Mouse (Mus musculus): ENCODE results near the gene Fam171a1. TPM values are rescaled to one million over a fixed set of nuclear protein-coding genes. Genes with fewer than 3 reads are reported as not detected.

Gene Fam171a1
- polyA plus RNA-seq, 1 experiment from 2014 or later, result 2.7 TPM

- Histone ChIP-seq H3K4me2 (no peak overlapping the region), H3K27me3 (no peaks in the 10 kb centered on the region), H3K4me1 (replicated peaks) (no peaks in the 10 kb centered on the region), H3K9ac (no peak overlapping the region), H3K9me3 (replicated peaks) (no peaks in the 10 kb centered on the region), H3K4me3 (replicated peaks) (no peak overlapping the region), H3K27ac (no peak overlapping the region), H3K36me3 (no peaks in the 10 kb centered on the region)
- ATAC-seq (ENCODE audit: low read depth), result no peak
- DNase-seq, result no peak
- WGBS (ENCODE audit: insufficient replicate concordance), result 58% methylated on average over 2 of the region's 2 CpGs
Observed at GRCm38 (mm10) chr2:3139065-3139464, 25.0 kb downstream of the Fam171a1 start.

GRCm38 (mm10) chr2:3139578-3139977 is 25.6 kb downstream of the Fam171a1 start:
- no peak overlapping the region for H3K9ac ChIP-seq
- no peak overlapping the region for H3K4me3 ChIP-seq (replicated peaks)
- H3K36me3 ChIP-seq, result no peaks in the 10 kb centered on the region
- H3K4me2 ChIP-seq, result no peak overlapping the region
- no peak overlapping the region for H3K27ac ChIP-seq
- no peaks in the 10 kb centered on the region for H3K9me3 ChIP-seq (replicated peaks)
- ATAC-seq (ENCODE audit: low read depth) (no peak), DNase-seq (no peak)
- 57% methylated on average over 3 of the region's 3 CpGs for WGBS (ENCODE audit: insufficient replicate concordance)
- no peaks in the 10 kb centered on the region for H3K27me3 ChIP-seq
- no peaks in the 10 kb centered on the region for H3K4me1 ChIP-seq (replicated peaks)

GRCm38 (mm10) chr2:3140585-3140984 is 26.6 kb downstream of the Fam171a1 start:
- H3K4me3 ChIP-seq (replicated peaks), result no peak overlapping the region
- ATAC-seq (ENCODE audit: low read depth) (no peak), DNase-seq (no peak)
- H3K4me2 ChIP-seq, result no peak overlapping the region
- no peak overlapping the region for H3K9ac ChIP-seq
- no peak overlapping the region for H3K27ac ChIP-seq
- WGBS (ENCODE audit: insufficient replicate concordance), result 39% methylated on average over 5 of the region's 5 CpGs
- H3K9me3 ChIP-seq (replicated peaks), result no peaks in the 10 kb centered on the region
- H3K27me3 ChIP-seq, result no peaks in the 10 kb centered on the region
- H3K36me3 ChIP-seq, result no peaks in the 10 kb centered on the region
- H3K4me1 ChIP-seq (replicated peaks), result no peaks in the 10 kb centered on the region

- WGBS (ENCODE audit: insufficient replicate concordance), result 71% methylated on average over 4 of the region's 4 CpGs
- ATAC-seq (ENCODE audit: low read depth), result 0 out of 2 replicates have a peak, but pooled peaks have one; percentile 22
- Histone ChIP-seq H3K9me3 (replicated peaks) (no peaks in the 10 kb centered on the region), H3K4me1 (replicated peaks) (no peaks in the 10 kb centered on the region), H3K27me3 (no peaks in the 10 kb centered on the region), H3K9ac (no peak overlapping the region), H3K4me3 (replicated peaks) (no peak overlapping the region), H3K4me2 (no peak overlapping the region), H3K27ac (no peak overlapping the region), H3K36me3 (no peaks in the 10 kb centered on the region)
- DNase-seq, result no peak
Observed at GRCm38 (mm10) chr2:3141804-3142203, 27.8 kb downstream of the Fam171a1 start.

- 70% methylated on average over 5 of the region's 5 CpGs for WGBS (ENCODE audit: insufficient replicate concordance)
Observed at GRCm38 (mm10) chr2:3144291-3144690, 30.3 kb downstream of the Fam171a1 start.

GRCm38 (mm10) chr2:3147550-3148157 is 33.6 kb downstream of the Fam171a1 start:
- no peak overlapping the region for H3K4me3 ChIP-seq (replicated peaks)
- H3K27me3 ChIP-seq, result no peaks in the 10 kb centered on the region
- H3K36me3 ChIP-seq, result no peaks in the 10 kb centered on the region
- no peak for DNase-seq
- no peak for ATAC-seq (ENCODE audit: low read depth)
- no peaks in the 10 kb centered on the region for H3K9me3 ChIP-seq (replicated peaks)
- H3K27ac ChIP-seq, result no peak overlapping the region
- no peaks in the 10 kb centered on the region for H3K4me1 ChIP-seq (replicated peaks)
- H3K9ac ChIP-seq, result no peak overlapping the region
- WGBS (ENCODE audit: insufficient replicate concordance), result 45% methylated on average over 6 of the region's 6 CpGs
- no peak overlapping the region for H3K4me2 ChIP-seq

More at GRCm38 (mm10) chr2:3144291-3144690, 30.3 kb downstream of the Fam171a1 start:
- Histone ChIP-seq H3K36me3 (no peaks in the 10 kb centered on the region), H3K27me3 (no peaks in the 10 kb centered on the region), H3K9ac (no peak overlapping the region), H3K27ac (no peak overlapping the region), H3K4me3 (replicated peaks) (no peak overlapping the region), H3K9me3 (replicated peaks) (no peaks in the 10 kb centered on the region), H3K4me1 (replicated peaks) (no peaks in the 10 kb centered on the region), H3K4me2 (no peak overlapping the region)
- no peak for ATAC-seq (ENCODE audit: low read depth)
- DNase-seq, result no peak

GRCm38 (mm10) chr2:3148731-3149130 is 34.7 kb downstream of the Fam171a1 start:
- Histone ChIP-seq H3K4me1 (replicated peaks) (no peaks in the 10 kb centered on the region), H3K36me3 (no peaks in the 10 kb centered on the region), H3K4me3 (replicated peaks) (no peak overlapping the region), H3K4me2 (no peak overlapping the region), H3K27me3 (no peaks in the 10 kb centered on the region), H3K9me3 (replicated peaks) (no peaks in the 10 kb centered on the region), H3K9ac (no peak overlapping the region), H3K27ac (no peak overlapping the region)
- ATAC-seq (ENCODE audit: low read depth) (no peak), DNase-seq (no peak)
- WGBS (ENCODE audit: insufficient replicate concordance), result 67% methylated on average over 8 of the region's 8 CpGs

- no peaks in the 10 kb centered on the region for H3K4me1 ChIP-seq (replicated peaks)
- H3K36me3 ChIP-seq, result no peaks in the 10 kb centered on the region
Observed at GRCm38 (mm10) chr2:3150324-3150723, 36.3 kb downstream of the Fam171a1 start.

GRCm38 (mm10) chr2:3151336-3151735 is 37.3 kb downstream of the Fam171a1 start:
- Histone ChIP-seq H3K27me3 (no peaks in the 10 kb centered on the region), H3K4me2 (no peak overlapping the region), H3K9ac (no peak overlapping the region), H3K9me3 (replicated peaks) (no peaks in the 10 kb centered on the region), H3K4me1 (replicated peaks) (no peaks in the 10 kb centered on the region), H3K4me3 (replicated peaks) (no peak overlapping the region), H3K36me3 (no peaks in the 10 kb centered on the region), H3K27ac (no peak overlapping the region)
- no peak for DNase-seq
- ATAC-seq (ENCODE audit: low read depth), result no peak
- WGBS (ENCODE audit: insufficient replicate concordance), result 67% methylated on average over 3 of the region's 3 CpGs

More at GRCm38 (mm10) chr2:3150324-3150723, 36.3 kb downstream of the Fam171a1 start:
- DNase-seq, result no peak
- Histone ChIP-seq H3K9ac (no peak overlapping the region), H3K9me3 (replicated peaks) (no peaks in the 10 kb centered on the region), H3K4me2 (no peak overlapping the region), H3K27me3 (no peaks in the 10 kb centered on the region), H3K4me3 (replicated peaks) (no peak overlapping the region), H3K27ac (no peak overlapping the region)
- no peak for ATAC-seq (ENCODE audit: low read depth)
- 70% methylated on average over 5 of the region's 5 CpGs for WGBS (ENCODE audit: insufficient replicate concordance)

GRCm38 (mm10) chr2:3154091-3154665 is 40.2 kb downstream of the Fam171a1 start:
- Histone ChIP-seq H3K9ac (no peak overlapping the region), H3K4me3 (replicated peaks) (no peak overlapping the region), H3K36me3 (no peaks in the 10 kb centered on the region), H3K27me3 (no peaks in the 10 kb centered on the region), H3K9me3 (replicated peaks) (no peaks in the 10 kb centered on the region), H3K4me2 (no peak overlapping the region), H3K27ac (no peak overlapping the region), H3K4me1 (replicated peaks) (0 out of 2 replicates have a peak, but pooled peaks cover 5% of the 10 kb centered on the region)
- 65% methylated on average over 1 of the region's 1 CpGs for WGBS (ENCODE audit: insufficient replicate concordance)
- no peak for ATAC-seq (ENCODE audit: low read depth)
- no peak for DNase-seq

- no peak overlapping the region for H3K9ac ChIP-seq
- ATAC-seq (ENCODE audit: low read depth) (no peak), DNase-seq (no peak)
- H3K27ac ChIP-seq, result no peak overlapping the region
- 57% methylated on average over 2 of the region's 2 CpGs for WGBS (ENCODE audit: insufficient replicate concordance)
- H3K27me3 ChIP-seq, result no peaks in the 10 kb centered on the region
- H3K36me3 ChIP-seq, result no peaks in the 10 kb centered on the region
- 0 out of 2 replicates have a peak, but pooled peaks cover 5% of the 10 kb centered on the region for H3K4me1 ChIP-seq (replicated peaks)
- H3K4me3 ChIP-seq (replicated peaks), result no peak overlapping the region
- H3K4me2 ChIP-seq, result no peak overlapping the region
- H3K9me3 ChIP-seq (replicated peaks), result no peaks in the 10 kb centered on the region
Observed at GRCm38 (mm10) chr2:3154986-3155385, 41.0 kb downstream of the Fam171a1 start.

- Histone ChIP-seq H3K27me3 (no peaks in the 10 kb centered on the region), H3K36me3 (no peaks in the 10 kb centered on the region), H3K4me3 (replicated peaks) (no peak overlapping the region), H3K4me1 (replicated peaks) (peaks cover 12% of the 10 kb centered on the region; the same call in 1 of the 2 replicates), H3K4me2 (no peak overlapping the region), H3K27ac (no peak overlapping the region), H3K9ac (no peak overlapping the region), H3K9me3 (replicated peaks) (no peaks in the 10 kb centered on the region)
- ATAC-seq (ENCODE audit: low read depth) (no peak), DNase-seq (no peak)
- 71% methylated on average over 3 of the region's 3 CpGs for WGBS (ENCODE audit: insufficient replicate concordance)
Observed at GRCm38 (mm10) chr2:3157030-3157429, 43.0 kb downstream of the Fam171a1 start.
